Mouse (Mus musculus) stomach, postnatal 0 days (tissue): ENCODE measurements at regions not wholly inside any gene's neighbourhood (a gene's known extent, or its start where the extent isn't known, plus 50 kb on each side); places are given as distances from the start of the nearest gene placed in this dataset.

ENCODE experiments used
- ATAC-seq: fragments of 200-750 bp; cut with Nextera tagmentation; 2 replicates; pipeline ENCODE4 v1.8.0; 2017; ENCODE audit not compliant: low FRiP score, low TSS enrichment
- DNase-seq: peaks from one replicate; pipeline ENCODE4 v3.0.0-alpha.2; 2016; ENCODE audit warnings: low spot score
- H3K27ac ChIP-seq: fragments of 300-500 bp; sonication (generic); replicated peaks from 2 replicates; pipeline ENCODE4 v1.5.1; 2014; ENCODE audit warnings: mild to moderate bottlenecking, control low read depth
- H3K27me3 ChIP-seq: fragments of 300-500 bp; sonication (generic); 2 replicates; pipeline ENCODE4 v1.6.1; 2014; ENCODE audit warnings: low read length; ENCODE audit not compliant: control insufficient read depth, insufficient read depth
- H3K36me3 ChIP-seq: fragments of 300-500 bp; sonication (generic); 2 replicates; pipeline ENCODE4 v1.6.1; 2014; ENCODE audit warnings: low read length, mixed read lengths; ENCODE audit not compliant: control insufficient read depth, insufficient read depth
- H3K4me1 ChIP-seq: fragments of 300-500 bp; sonication (generic); replicated peaks from 2 replicates; pipeline ENCODE4 v1.6.1; 2014; ENCODE audit warnings: antibody characterized with exemption; ENCODE audit not compliant: control insufficient read depth, insufficient read depth
- H3K4me2 ChIP-seq: fragments of 300-500 bp; sonication (generic); replicated peaks from 2 replicates; pipeline ENCODE4 v1.6.1; 2014; ENCODE audit warnings: low read depth, mild to moderate bottlenecking, control low read depth, moderate library complexity
- H3K4me3 ChIP-seq: fragments of 300-500 bp; sonication (generic); 2 replicates; pipeline ENCODE4 v1.5.1; 2014; ENCODE audit warnings: low read depth, low read length, control low read depth
- H3K9ac ChIP-seq: fragments of 300-500 bp; sonication (generic); 2 replicates; pipeline ENCODE4 v1.6.1; 2014; ENCODE audit warnings: mild to moderate bottlenecking, low read length, control low read depth, mixed read lengths
- H3K9me3 ChIP-seq: fragments of 300-500 bp; sonication (generic); 2 replicates; pipeline ENCODE4 v1.6.1; 2016; ENCODE audit warnings: low read length; ENCODE audit not compliant: control insufficient read depth
- CTCF ChIP-seq: IDR thresholded peaks from 2 replicates; pipeline ENCODE4 v1.5.1; 2016; ENCODE audit warnings: antibody characterized with exemption, low read depth, mild to moderate bottlenecking, moderate library complexity
- EP300 ChIP-seq: optimal IDR thresholded peaks from 2 replicates; pipeline ENCODE3; 2016; ENCODE audit warnings: antibody characterized with exemption
- WGBS: fragments of 180-500 bp; shearing (Covaris S2); extraction: QIAGEN DNeasy Blood & Tissue Kit; methylation state at CpG from one replicate; pipeline ENCODE4 v1.1.7; 2014; 5-methylcytosine and 5-hydroxymethylcytosine counted together

- H3K9me3 ChIP-seq = no peaks in the 10 kb centered on the region
- H3K36me3 ChIP-seq = no peaks in the 10 kb centered on the region
- 80% methylated on average over 7 of the region's 7 CpGs for WGBS
- no peak overlapping the region for H3K9ac ChIP-seq
- H3K27ac ChIP-seq = no peak overlapping the region
- TF ChIP-seq CTCF (no peak), EP300 (no peak)
- no peaks in the 10 kb centered on the region for H3K27me3 ChIP-seq
- no peak overlapping the region for H3K4me2 ChIP-seq
- no peak for DNase-seq
- no peaks in the 10 kb centered on the region for H3K4me1 ChIP-seq
- no peak overlapping the region for H3K4me3 ChIP-seq
- ATAC-seq = no peak
Observed at GRCm38 (mm10) chr6:81496239-81496638, 427.2 kb upstream of the Gcfc2 start.

GRCm38 (mm10) chr6:81517185-81517584, 406.3 kb upstream of the Gcfc2 start:
- 66% methylated on average over 1 of the region's 1 CpGs for WGBS
- Histone ChIP-seq H3K9ac (no peak overlapping the region), H3K9me3 (no peaks in the 10 kb centered on the region), H3K27ac (no peak overlapping the region), H3K4me1 (no peaks in the 10 kb centered on the region), H3K4me2 (no peak overlapping the region), H3K4me3 (no peak overlapping the region), H3K27me3 (no peaks in the 10 kb centered on the region), H3K36me3 (no peaks in the 10 kb centered on the region)
- no peak for TF ChIP-seq EP300
- no peak for TF ChIP-seq CTCF
- DNase-seq (no peak), ATAC-seq (no peak)

- no peak overlapping the region for H3K9ac ChIP-seq
- ATAC-seq (no peak), DNase-seq (no peak)
- no peaks in the 10 kb centered on the region for H3K4me1 ChIP-seq
- H3K36me3 ChIP-seq = no peaks in the 10 kb centered on the region
- no peak overlapping the region for H3K27ac ChIP-seq
- H3K4me2 ChIP-seq = no peak overlapping the region
- 53% methylated on average over 2 of the region's 2 CpGs for WGBS
- H3K9me3 ChIP-seq = no peaks in the 10 kb centered on the region
- H3K4me3 ChIP-seq = no peak overlapping the region
- no peaks in the 10 kb centered on the region for H3K27me3 ChIP-seq
- TF ChIP-seq CTCF = no peak
- no peak for TF ChIP-seq EP300
Observed at GRCm38 (mm10) chr6:81562260-81562659, 361.2 kb upstream of the Gcfc2 start.

GRCm38 (mm10) chr6:81563192-81563591, 360.3 kb upstream of the Gcfc2 start:
- no peaks in the 10 kb centered on the region for H3K4me1 ChIP-seq
- no peak overlapping the region for H3K4me2 ChIP-seq
- no peaks in the 10 kb centered on the region for H3K27me3 ChIP-seq
- no peaks in the 10 kb centered on the region for H3K36me3 ChIP-seq
- no peak overlapping the region for H3K4me3 ChIP-seq
- DNase-seq = no peak
- ATAC-seq = no peak
- 70% methylated on average over 2 of the region's 2 CpGs for WGBS
- H3K9me3 ChIP-seq = no peaks in the 10 kb centered on the region
- H3K27ac ChIP-seq = no peak overlapping the region
- no peak for TF ChIP-seq CTCF
- TF ChIP-seq EP300 = no peak
- no peak overlapping the region for H3K9ac ChIP-seq

GRCm38 (mm10) chr6:81564295-81564694, 359.2 kb upstream of the Gcfc2 start:
- no peaks in the 10 kb centered on the region for H3K27me3 ChIP-seq
- H3K9ac ChIP-seq = no peak overlapping the region
- H3K36me3 ChIP-seq = no peaks in the 10 kb centered on the region
- WGBS = 92% methylated on average over 1 of the region's 1 CpGs
- no peak for DNase-seq
- no peak overlapping the region for H3K4me3 ChIP-seq
- no peak for TF ChIP-seq CTCF
- TF ChIP-seq EP300 = no peak
- no peaks in the 10 kb centered on the region for H3K9me3 ChIP-seq
- no peak for ATAC-seq
- no peak overlapping the region for H3K4me2 ChIP-seq
- H3K27ac ChIP-seq = no peak overlapping the region
- H3K4me1 ChIP-seq = no peaks in the 10 kb centered on the region

- Histone ChIP-seq H3K4me3 (no peak overlapping the region), H3K4me2 (no peak overlapping the region), H3K27ac (no peak overlapping the region), H3K27me3 (no peaks in the 10 kb centered on the region), H3K4me1 (no peaks in the 10 kb centered on the region), H3K36me3 (no peaks in the 10 kb centered on the region), H3K9ac (no peak overlapping the region), H3K9me3 (no peaks in the 10 kb centered on the region)
- TF ChIP-seq CTCF (no peak), EP300 (no peak)
- ATAC-seq (no peak), DNase-seq (no peak)
- 62% methylated on average over 1 of the region's 1 CpGs for WGBS
Observed at GRCm38 (mm10) chr6:81586441-81587117, 336.9 kb upstream of the Gcfc2 start.
